Mouse (Mus musculus): ENCODE measurements at regions not wholly inside any gene's neighbourhood (a gene's known extent, or its start where the extent isn't known, plus 50 kb on each side); places are given as distances from the start of the nearest gene placed in this dataset.
"Not testable (repeated sequence)": the region's sequence is repeated elsewhere in the genome, so short reads cannot be mapped to it uniquely, and the experiment has no call there.

DNA sequence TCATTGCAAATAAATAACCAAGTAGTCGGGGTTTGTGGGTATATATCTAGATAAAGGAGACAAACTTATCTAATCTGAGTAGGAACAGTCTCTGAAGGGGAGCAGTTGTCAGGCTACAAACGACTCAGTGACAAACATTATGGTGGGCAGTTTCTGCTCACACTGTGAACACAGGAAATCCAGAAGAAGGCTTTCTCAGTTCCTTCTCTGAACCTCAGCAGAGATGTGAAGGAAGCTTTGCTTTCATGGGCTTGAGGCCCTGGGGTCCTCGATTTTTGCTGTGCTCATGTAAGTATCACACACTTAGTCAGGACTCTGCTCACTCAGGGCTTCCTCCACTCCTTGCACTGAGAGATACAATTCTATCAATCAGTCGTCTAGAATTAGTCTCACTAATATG, 994.7 kb upstream of the Foxg1 start:
- no peak for TF ChIP-seq CTCF (IDR thresholded peaks at IDR 0.05; ENCODE audit: borderline replicate concordance, insufficient read depth, low read depth, low read length)
- TF ChIP-seq POLR2A (IDR thresholded peaks at IDR 0.05; ENCODE audit: borderline replicate concordance, insufficient read depth, low read length): no peak
- Histone ChIP-seq H3K27ac (ENCODE audit: insufficient read depth, low read length) (no peak overlapping the region), H3K27me3 (ENCODE audit: control insufficient read depth, insufficient read depth, low read length) (no peaks in the 10 kb centered on the region), H3K4me3 (replicated peaks; ENCODE audit: insufficient read depth, low read depth, low read length) (no peak overlapping the region), H3K4me1 (ENCODE audit: control insufficient read depth, insufficient read depth, low read length) (no peaks in the 10 kb centered on the region)
- no peak for DNase-seq
- 70% methylated on average over 4 of the region's 4 CpGs for WGBS

DNA sequence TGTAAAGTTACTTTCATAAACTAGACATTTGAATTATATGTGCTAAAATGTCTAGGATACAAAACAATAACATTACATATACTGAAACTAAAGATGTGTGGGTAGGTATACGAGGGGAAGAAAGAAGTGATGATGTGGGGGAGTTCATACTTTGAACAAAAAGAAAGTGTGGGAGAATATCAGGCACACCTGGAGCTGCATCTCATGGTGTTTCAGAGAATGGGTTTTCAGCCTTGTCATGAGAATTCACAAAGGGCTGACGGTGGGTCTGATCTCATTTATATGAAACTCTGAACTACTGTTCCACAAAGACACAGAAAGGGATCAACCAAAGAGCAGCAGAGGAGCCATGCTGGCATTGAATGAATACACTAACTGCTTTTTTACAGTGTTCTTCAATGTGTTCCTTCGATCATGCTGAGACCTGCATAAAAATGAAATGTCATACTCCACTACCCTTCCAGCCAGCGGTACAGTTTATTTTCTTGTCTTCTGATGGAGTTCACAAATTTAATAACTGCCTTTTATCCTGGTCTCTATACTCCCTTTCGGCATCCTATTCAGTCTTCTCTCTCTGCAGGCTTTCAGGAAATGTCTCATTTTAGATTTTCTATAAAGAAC, 994.2 kb upstream of the Foxg1 start:
- no peak for TF ChIP-seq CTCF (IDR thresholded peaks at IDR 0.05; ENCODE audit: borderline replicate concordance, insufficient read depth, low read depth, low read length)
- no peak for TF ChIP-seq POLR2A (IDR thresholded peaks at IDR 0.05; ENCODE audit: borderline replicate concordance, insufficient read depth, low read length)
- no peak for DNase-seq
- H3K27me3 ChIP-seq (ENCODE audit: control insufficient read depth, insufficient read depth, low read length): no peaks in the 10 kb centered on the region
- WGBS: 28% methylated on average over 5 of the region's 5 CpGs
- no peak overlapping the region for H3K27ac ChIP-seq (ENCODE audit: insufficient read depth, low read length)
- no peaks in the 10 kb centered on the region for H3K4me1 ChIP-seq (ENCODE audit: control insufficient read depth, insufficient read depth, low read length)
- H3K4me3 ChIP-seq (replicated peaks; ENCODE audit: insufficient read depth, low read depth, low read length): no peak overlapping the region

DNA sequence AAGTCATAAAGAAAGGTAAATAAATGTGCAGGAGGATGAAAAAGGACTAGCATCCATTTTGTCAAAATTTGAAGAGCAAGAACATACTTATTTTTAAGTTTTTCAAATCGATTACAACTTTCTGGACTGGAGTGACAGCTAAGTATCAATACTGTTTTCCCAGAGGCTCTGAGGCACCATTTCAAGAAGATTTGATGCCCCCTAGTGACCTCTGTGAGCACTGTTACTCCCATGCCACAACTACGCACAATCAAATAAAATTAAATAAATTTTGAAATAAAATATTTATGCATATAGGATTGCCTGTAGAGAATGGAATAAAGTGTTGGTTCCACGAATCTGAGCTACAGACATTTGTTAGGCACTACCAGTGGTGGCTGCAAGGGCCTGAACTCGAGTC, 991.5 kb upstream of the Foxg1 start:
- Histone ChIP-seq H3K27ac (ENCODE audit: insufficient read depth, low read length) (no peak overlapping the region), H3K27me3 (ENCODE audit: control insufficient read depth, insufficient read depth, low read length) (no peaks in the 10 kb centered on the region), H3K4me3 (replicated peaks; ENCODE audit: insufficient read depth, low read depth, low read length) (no peak overlapping the region), H3K4me1 (ENCODE audit: control insufficient read depth, insufficient read depth, low read length) (no peaks in the 10 kb centered on the region)
- 57% methylated on average over 4 of the region's 4 CpGs for WGBS
- no peak for DNase-seq
- no peak for TF ChIP-seq CTCF (IDR thresholded peaks at IDR 0.05; ENCODE audit: borderline replicate concordance, insufficient read depth, low read depth, low read length)
- no peak for TF ChIP-seq POLR2A (IDR thresholded peaks at IDR 0.05; ENCODE audit: borderline replicate concordance, insufficient read depth, low read length)

DNA sequence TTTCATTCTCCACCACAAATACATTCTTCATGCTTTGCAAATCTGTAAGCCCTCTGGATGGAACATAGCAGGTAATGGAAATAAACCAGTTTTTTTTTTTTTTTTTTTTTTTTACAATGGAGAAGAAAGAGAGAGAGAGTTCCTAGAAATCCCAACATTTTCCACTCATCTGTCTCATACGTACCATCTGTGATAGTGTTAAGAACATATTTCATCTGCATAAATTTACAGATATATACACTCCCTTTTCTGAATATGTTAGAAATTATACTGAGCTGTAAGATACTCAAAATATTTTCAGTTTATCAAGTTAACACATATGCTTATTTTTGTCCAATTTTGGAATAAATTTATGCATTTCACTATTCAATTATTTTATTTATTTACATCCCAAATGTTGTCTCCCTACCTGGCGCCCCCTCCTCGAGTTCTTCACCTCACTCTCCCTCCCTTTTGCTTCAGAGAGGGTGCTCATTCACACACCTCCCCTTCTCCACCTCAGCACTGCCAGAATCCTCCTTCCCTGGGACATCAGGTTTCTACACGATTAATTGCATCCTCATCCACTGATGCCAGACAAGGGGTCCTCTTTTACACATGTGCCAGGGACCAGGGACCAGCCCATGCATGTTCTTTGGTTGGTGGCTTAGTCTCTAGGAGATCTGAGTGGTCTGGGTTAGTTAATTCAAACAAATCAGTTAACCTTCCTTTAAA, 943.0 kb upstream of the Foxg1 start:
- H3K4me1 ChIP-seq (ENCODE audit: control insufficient read depth, insufficient read depth, low read length): no peaks in the 10 kb centered on the region
- H3K27me3 ChIP-seq (ENCODE audit: control insufficient read depth, insufficient read depth, low read length): no peaks in the 10 kb centered on the region
- TF ChIP-seq POLR2A (IDR thresholded peaks at IDR 0.05; ENCODE audit: borderline replicate concordance, insufficient read depth, low read length) (no peak), CTCF (IDR thresholded peaks at IDR 0.05; ENCODE audit: borderline replicate concordance, insufficient read depth, low read depth, low read length) (no peak)
- H3K4me3 ChIP-seq (replicated peaks; ENCODE audit: insufficient read depth, low read depth, low read length): no peak overlapping the region
- 69% methylated on average over 4 of the region's 4 CpGs for WGBS
- DNase-seq: no peak
- H3K27ac ChIP-seq (ENCODE audit: insufficient read depth, low read length): no peak overlapping the region

DNA sequence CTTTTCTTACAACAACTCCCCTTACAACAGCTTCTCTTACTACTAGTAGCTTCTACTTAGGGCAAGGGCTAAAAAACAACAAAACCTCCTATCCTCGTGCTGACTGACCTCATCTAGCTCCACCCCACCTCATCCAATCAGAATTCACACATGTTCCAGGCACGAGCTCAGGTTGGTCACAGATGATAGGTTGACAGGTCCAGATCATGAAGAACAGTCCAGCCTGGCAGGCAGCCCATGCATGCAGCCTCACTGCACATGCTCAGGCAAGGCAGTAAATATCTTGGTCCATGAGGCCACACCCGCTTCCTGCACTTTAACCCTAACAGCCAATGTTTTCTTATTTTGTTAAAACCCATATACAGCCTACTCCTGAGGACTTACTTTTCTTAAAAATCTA, 933.7 kb upstream of the Foxg1 start:
- DNase-seq; H3K27ac ChIP-seq (ENCODE audit: insufficient read depth, low read length); H3K4me1 ChIP-seq (ENCODE audit: control insufficient read depth, insufficient read depth, low read length); H3K27me3 ChIP-seq (ENCODE audit: control insufficient read depth, insufficient read depth, low read length); H3K4me3 ChIP-seq (replicated peaks; ENCODE audit: insufficient read depth, low read depth, low read length): not testable (repeated sequence)
- 62% methylated on average over 3 of the region's 3 CpGs for WGBS

DNA sequence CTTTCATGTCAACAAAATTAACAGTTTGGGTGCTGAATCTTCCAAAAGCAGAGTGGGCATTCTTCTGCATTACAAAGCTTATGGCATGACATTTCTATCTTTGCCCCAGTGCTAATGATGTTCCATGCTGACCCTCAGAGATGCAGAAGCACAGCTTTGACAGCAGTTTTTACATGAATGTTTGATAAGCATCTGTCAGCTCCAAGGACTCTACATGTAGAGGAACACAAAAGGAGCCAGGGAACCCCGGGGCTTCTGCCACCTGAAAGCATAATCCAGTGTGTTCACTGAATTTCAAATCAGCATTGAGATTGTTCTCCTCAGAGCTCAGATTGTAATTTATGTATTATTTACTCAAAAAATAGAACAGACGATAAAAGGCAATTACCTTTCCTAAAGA, 920.1 kb upstream of the Foxg1 start:
- 37% methylated on average over 2 of the region's 2 CpGs for WGBS
- DNase-seq: no peak
- H3K4me1 ChIP-seq (ENCODE audit: control insufficient read depth, insufficient read depth, low read length): no peaks in the 10 kb centered on the region
- H3K4me3 ChIP-seq (replicated peaks; ENCODE audit: insufficient read depth, low read depth, low read length): no peak overlapping the region
- H3K27me3 ChIP-seq (ENCODE audit: control insufficient read depth, insufficient read depth, low read length): no peaks in the 10 kb centered on the region
- no peak overlapping the region for H3K27ac ChIP-seq (ENCODE audit: insufficient read depth, low read length)
- TF ChIP-seq CTCF (IDR thresholded peaks at IDR 0.05; ENCODE audit: borderline replicate concordance, insufficient read depth, low read depth, low read length) (no peak), POLR2A (IDR thresholded peaks at IDR 0.05; ENCODE audit: borderline replicate concordance, insufficient read depth, low read length) (no peak)

DNA sequence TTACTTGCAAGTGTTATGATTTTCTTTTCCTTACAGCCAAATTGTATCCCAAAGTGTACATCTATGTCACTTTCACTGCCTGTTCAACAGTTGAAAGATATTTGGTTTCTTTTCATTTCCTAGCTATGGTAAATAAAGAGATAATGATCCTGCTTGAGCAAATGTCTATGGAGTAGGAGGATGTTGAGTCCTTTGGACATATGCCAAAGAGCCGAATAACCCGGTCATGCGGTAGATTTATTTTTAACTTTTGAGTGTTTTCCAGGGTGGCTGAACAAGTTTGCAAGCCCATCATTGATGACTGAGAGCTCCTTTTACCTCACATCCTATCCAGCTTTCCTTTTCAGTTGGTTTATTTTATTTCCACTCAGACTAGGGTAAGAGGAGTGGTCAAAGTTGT, 881.7 kb upstream of the Foxg1 start:
- 6% methylated on average over 3 of the region's 3 CpGs for WGBS
- H3K4me3 ChIP-seq (replicated peaks; ENCODE audit: insufficient read depth, low read depth, low read length): no peak overlapping the region
- DNase-seq: no peak
- no peak overlapping the region for H3K27ac ChIP-seq (ENCODE audit: insufficient read depth, low read length)
- TF ChIP-seq CTCF (IDR thresholded peaks at IDR 0.05; ENCODE audit: borderline replicate concordance, insufficient read depth, low read depth, low read length): no peak
- TF ChIP-seq POLR2A (IDR thresholded peaks at IDR 0.05; ENCODE audit: borderline replicate concordance, insufficient read depth, low read length): no peak
- H3K27me3 ChIP-seq (ENCODE audit: control insufficient read depth, insufficient read depth, low read length): no peaks in the 10 kb centered on the region
- no peaks in the 10 kb centered on the region for H3K4me1 ChIP-seq (ENCODE audit: control insufficient read depth, insufficient read depth, low read length)

DNA sequence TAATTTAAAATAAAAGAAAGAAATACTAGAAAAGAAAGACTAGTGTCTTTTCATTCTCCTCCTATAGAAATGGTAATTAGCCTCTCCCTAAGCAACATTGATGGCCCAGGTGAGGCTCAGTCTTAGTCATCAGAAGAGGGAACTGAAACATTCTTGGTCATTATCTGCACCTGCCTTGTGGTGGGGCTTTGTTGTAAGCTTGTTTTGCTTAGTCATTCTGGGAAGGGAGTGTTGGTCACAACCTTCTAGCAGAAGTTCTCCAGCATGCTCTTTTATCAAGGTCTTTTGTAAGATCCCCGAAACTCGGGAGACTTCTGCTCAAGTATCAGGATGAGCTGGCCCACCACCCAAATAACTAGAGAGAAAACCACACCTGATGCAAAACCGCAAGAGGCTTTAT, 870.9 kb upstream of the Foxg1 start:
- H3K4me1 ChIP-seq (ENCODE audit: control insufficient read depth, insufficient read depth, low read length): no peaks in the 10 kb centered on the region
- no peak for DNase-seq
- TF ChIP-seq POLR2A (IDR thresholded peaks at IDR 0.05; ENCODE audit: borderline replicate concordance, insufficient read depth, low read length) (no peak), CTCF (IDR thresholded peaks at IDR 0.05; ENCODE audit: borderline replicate concordance, insufficient read depth, low read depth, low read length) (no peak)
- no peaks in the 10 kb centered on the region for H3K27me3 ChIP-seq (ENCODE audit: control insufficient read depth, insufficient read depth, low read length)
- 91% methylated on average over 3 of the region's 3 CpGs for WGBS
- H3K4me3 ChIP-seq (replicated peaks; ENCODE audit: insufficient read depth, low read depth, low read length): no peak overlapping the region
- no peak overlapping the region for H3K27ac ChIP-seq (ENCODE audit: insufficient read depth, low read length)

All from cerebellum, adult 2 months (tissue).